Mouse (Mus musculus) kidney, adult 18-20 months (tissue): ENCODE measurements around the gene Asphd1.
"Not testable (repeated sequence)": the region's sequence is repeated elsewhere in the genome, so short reads cannot be mapped to it uniquely, and the experiment has no call there.

ENCODE experiments used
- DNase-seq: peaks from one replicate; pipeline ENCODE4 v3.0.0; 2021

Gene Asphd1

DNA sequence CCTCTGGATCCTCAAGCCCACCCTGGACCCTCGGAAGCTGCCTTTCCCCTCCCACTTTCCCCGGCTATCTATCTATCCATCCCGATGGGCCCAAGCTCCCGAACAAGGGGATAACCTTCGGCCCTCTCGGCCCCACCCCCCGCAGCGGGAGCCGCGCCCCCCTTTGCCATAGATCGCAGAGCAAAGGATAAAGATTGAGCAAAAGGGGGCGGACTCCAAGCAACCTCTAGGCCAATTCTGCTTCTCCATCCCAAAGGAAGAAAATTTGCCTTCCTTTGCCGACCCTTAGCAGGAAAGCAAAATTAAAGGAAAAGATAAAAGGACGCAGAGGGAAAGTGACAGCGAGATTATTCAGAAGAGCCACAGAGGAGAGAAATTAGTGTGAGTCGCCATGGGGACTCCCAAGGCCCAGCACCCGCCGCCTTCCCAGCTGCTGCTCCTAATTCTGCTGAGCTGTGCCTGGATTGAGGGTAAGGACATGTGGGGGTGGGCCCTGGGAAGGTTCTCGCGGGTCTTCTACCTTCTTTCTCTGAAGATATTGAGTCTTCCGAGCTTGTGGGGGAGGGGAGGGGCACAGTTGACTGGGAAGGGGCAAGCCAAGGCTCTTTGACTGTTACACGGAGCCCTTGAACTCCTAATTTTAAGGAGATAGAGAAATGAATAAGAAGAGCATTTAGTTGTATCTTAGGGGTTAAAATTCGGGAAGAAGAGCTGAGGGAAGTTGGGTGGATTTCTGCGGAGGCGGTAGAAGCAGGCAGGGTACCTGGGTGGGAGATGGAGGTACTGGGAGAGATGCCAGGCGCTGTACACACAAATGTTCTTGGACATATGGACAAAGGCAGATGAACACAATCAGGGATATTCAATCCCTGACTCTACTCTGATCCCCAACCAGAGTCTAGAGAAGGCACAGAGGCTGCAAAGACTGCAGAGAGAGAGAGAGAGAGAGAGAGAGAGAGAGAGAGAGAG is 1.5 kb upstream of the Asphd1 start:
- DNase-seq = no peak

DNA sequence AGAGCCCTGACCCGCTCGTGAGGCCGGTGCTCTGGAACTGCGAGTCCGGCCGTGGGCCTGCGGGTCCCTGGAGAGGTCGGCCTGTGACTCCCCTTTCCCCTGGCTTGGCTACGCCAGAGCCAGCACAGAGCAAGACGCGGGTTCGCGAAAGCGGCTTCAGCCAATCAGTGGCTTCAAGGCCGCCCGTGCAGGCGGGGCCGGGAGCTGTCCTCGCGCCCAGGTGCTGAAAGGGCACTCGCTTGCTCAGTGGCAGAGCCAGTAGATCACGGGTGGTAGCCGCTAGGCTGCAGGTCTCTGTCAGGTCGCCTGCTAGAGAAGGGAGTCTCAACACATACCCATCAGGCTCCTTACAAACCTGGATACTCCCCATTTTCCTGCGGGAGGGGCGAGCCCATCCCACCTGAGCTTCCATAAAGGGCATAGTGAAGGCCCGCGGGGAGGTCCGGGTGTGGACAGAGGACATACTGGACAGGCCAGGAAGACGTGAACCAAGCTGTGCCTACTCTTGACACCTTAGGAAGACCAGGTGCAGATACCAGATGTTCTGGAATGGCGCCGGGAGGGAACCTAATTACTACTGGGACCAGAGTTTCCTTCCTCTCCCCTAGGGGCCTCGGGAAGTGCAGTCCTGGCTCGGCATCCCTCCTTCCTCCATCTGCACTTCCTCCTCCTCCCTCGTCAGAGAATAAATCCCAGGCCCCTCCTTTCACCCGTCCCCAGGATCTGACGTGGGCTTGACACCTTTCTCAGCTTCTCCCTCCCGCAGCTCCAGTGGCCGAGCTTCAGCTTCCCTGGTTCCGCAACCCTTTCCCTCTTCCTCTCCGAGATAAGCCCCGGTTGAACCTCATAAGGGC is 638 bp upstream of the Asphd1 start, which contains the start of gene Sez6l2:
Sez6l2 (plus strand) TSS at position 771 of the 854 bp plus-strand sequence.
- DNase-seq = peak; percentile 90

DNA sequence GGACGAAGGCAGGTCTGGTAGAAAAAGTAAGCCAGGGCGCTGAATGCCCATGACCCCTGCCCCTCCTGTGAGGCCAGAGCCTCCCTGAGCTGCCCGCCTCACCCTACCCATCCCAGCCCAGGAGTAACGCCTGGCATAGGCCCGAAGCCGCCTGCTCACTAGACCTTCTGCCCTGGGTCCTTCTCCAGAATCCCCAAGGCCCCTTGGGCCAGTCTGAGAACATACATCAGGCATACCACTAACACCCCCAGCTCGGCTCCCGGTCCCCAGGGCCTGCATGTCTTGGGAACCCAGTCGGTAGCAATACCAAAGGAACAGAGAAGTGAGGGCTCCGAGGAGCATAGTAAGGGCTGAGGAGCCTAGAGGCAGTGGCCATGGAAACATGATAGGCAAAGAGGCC is 756 bp downstream of the Asphd1 start:
- no peak for DNase-seq

DNA sequence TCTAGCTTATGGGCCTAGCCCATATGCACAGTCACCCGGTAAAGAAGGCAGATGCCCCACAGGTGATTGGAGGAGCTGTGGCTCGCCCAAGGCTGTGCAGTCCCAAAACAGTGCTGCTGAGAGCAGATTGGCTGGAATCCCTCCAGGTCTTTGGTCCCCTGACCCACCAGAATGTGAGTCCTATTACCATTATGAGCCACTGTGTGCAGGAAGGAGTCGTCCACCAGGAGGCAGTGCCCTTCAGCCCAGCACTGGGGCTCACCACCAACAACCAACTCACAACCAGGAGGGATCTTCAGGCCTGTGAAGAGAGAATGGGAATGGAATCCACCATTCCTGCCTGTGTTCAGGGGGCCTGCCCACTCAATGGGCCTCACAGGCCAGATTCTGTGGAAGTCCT is 2.9 kb downstream of the Asphd1 start:
- peak; percentile 30 for DNase-seq

DNA sequence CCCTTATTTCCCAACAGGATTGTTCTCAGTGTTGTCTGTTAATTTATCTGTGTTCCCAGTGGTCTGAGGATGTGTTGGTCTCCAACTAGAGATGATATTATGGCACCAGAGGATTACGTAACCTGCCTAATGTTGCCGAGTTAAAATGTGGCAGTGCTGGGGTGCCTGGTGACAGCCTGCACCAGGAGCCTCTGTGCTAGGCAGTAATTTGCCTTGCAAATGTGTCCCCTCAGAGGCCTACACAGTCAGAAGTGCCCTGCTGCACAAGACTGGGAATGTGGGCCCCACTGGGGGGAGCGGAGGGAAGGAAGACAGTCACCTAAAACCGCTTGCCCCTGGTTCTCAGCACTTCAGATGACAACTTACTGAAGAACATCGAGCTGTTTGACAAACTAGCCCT is 7.6 kb downstream of the Asphd1 start:
- no peak for DNase-seq

DNA sequence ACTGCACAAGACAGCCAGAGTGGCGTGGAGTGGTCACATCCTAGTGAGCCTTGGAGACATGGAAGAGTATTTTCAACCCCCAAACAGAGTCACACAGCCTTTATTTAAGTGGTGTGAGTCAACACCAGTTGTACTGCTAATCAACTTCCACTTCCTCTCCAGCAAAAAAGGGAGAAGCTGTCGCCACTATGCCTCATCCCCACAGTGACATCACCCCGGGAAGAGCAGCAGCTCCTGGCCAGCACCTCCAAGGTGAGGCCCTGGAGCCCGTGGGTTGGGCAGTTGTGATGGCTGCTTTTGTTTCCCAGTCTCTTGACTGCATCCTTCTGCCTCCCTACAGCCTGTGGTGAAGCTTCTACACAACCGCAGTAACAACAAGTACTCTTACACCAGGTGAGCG is 8.2 kb downstream of the Asphd1 start:
- no peak for DNase-seq

DNA sequence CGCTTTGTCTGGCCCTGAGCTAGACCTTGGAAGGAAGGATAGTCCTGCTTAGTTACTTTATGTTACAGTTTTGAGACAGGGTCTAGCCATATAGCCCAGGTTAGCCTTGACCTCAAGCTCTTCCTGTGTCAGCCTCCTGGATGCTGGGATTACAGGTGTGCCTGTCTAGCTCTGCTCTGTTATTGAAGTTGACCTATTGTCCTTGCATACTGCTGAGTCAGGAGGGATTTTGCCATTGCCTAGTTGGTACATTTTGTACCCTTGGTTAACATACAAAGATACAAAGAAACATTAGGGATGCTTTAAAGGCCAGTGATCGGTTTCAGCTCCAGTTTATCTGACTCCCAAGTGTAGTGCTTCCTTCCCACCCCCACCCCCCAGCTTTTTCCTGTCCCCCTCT is 16.7 kb downstream of the Asphd1 start:
- no peak for DNase-seq

DNA sequence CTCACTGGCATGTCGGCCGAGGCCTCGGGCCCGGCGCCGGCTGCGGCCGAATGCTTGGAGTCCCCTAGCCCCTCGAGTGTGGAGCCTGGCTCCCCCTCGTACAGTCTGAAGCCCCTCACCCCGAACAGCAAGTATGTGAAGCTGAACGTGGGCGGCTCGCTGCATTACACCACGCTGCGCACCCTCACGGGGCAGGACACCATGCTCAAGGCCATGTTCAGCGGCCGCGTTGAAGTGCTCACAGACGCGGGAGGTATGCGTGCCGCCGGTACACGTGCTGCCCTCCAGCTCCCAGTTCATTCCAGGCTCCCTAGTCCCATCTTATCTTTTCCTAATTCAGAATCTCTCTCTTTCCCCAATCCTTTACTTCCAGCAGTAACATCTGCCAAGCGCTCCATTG is 20.3 kb downstream of the Asphd1 start:
- DNase-seq = no peak

DNA sequence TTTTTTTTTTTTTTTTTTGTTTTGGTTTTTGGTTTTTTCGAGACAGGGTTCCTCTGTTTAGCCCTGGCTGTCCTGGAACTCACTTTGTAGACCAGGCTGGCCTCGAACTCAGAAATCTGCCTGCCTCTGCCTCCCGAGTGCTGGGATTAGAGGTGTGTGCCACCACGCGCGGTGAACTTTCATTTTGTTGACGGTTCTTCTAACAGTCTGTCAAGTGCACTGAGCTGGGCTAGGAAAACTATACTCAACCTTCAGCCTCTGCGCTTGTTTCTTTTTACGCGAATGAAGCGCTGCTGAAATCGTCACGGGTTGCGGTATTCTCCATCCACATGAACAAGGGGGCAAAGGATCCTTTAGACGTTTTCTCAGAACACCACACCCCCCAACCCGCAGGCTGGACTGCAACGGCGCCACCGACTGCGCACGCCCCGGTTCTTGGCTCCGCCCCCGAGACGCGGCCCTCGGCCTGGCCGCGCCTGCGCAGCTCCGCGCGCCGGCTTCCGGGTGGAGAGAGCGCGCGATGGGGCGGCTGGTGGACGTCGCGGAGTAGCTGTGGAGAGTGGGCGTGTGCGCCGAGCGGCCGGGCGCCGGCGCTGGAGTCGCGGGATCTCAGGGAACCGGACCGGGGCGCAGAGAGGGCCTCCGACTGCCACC is 20.9 kb downstream of the Asphd1 start, which contains the start of gene Kctd13:
Kctd13 (plus strand) TSS at position 496 of the 654 bp plus-strand sequence.
- DNase-seq = peak; percentile 94

DNA sequence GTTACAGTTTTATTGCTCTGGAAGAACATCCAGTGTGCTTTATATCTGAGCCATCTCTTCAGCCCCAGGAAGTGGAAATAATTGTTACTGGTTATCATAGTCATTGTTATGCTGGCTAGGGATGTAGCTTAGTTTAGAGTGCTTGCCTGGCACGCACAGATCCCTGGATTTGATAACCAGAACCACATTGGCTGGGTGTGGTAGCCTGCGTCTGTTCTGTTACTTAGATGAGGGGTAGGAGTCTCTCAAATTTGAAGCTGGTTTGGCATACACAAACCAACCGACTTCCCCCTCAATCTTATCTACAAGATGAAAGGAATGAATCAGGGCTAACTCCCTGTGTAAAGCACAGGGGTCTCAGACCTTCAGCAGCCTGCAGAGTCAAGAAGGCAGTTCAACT is 23.1 kb downstream of the Asphd1 start:
- DNase-seq = no peak

DNA sequence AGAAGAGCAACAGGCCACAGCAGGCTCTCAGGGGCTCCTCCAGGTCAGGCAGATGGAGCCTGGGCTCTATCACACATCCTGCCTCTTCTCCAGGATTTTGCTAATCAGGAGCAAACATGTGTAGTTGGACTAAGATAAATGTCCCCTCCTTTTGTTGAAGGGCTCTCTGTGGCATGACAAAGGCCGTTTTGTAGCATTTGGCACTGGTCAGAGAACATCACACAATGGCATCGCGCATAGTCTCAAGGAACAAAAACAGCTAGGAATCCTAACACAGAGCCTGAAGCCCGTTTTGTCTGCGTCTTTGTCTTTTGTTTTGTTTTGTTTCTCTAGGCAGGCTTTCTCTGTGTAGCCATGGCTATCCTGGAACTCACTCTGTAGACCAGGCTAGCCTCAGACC is 25.4 kb downstream of the Asphd1 start:
- no peak for DNase-seq

DNA sequence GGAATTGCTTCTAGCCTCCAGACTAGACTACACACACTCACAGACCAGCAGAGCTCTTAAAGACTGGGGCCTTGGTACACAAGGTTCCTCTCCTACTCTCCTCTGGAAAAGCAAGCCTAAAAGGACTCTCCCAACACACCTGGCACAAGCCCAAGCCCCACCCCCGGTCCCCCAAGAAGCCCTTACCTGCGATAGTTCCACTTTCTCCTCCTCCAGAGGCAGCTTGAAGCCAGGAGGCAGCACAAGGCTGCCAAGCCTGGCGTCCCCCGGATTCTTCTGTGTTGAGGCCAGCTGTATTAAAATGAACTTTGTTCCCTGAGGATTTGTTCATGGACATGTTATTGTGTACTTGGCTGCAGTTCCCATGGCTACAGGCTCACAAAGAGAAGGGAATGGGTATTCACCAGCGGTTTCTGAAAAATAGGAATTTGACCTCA is 26.7 kb downstream of the Asphd1 start, which contains the start of gene Tmem219:
Tmem219 (minus strand) TSS at position 294 of the 437 bp plus-strand sequence.
- peak; percentile 85 for DNase-seq

DNA sequence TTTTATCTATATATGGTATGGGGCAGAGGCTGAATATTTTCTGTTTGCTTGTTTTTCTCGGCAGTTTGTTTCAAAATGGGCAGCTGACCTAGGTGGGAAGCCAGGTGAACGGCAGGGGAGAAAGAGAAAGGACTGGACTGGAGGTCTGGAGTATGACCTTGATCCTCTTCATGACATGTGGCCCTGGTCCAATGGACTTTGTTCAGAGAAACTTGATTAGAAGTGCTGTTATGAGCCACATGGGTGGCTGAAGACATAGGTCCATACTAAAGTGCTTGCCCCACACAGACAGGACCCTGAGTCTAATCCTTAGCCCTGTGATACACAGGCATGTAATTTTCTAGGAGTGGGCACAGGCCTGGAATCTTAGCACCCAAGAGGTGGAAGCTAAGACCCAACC is 27.8 kb downstream of the Asphd1 start:
- peak; percentile 48 for DNase-seq

DNA sequence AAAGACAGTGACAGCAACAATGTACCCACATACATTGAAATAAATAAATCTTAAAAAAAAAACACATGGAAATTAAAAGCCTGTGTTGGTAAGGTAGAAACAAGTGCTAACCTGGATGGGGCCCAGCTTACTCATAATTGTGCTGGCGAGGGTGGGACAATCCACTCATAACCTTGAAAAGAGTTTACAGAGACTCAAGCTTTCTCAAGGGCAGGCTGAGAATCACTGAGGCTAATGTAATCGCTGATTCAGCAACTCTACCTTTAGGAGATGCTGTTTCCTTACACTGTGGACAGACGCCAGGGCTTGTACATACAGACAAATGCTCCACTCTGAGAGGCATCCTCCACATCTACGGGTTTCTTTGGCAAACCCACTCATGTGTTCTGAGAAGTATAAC is 29.4 kb downstream of the Asphd1 start:
- no peak for DNase-seq

DNA sequence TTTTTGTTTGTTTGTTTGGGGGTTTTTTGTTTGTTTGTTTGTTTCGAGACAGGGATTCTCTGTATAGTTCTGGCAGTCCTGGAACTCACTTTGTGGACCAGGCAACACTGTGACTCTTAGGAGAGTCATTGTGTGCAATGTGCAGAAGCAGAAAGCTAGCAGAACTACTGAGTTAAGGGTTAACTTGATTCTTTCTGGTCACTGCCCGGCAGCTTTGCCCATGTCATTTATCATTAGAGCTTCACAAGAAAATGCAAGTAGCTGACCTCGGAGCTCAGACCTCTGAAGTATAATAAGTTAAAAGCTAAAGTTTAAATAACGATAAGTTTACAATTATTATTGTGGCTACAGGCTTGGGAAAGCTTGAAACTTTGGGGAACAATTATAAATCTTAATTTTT is 31.0 kb downstream of the Asphd1 start:
- not testable (repeated sequence) for DNase-seq

DNA sequence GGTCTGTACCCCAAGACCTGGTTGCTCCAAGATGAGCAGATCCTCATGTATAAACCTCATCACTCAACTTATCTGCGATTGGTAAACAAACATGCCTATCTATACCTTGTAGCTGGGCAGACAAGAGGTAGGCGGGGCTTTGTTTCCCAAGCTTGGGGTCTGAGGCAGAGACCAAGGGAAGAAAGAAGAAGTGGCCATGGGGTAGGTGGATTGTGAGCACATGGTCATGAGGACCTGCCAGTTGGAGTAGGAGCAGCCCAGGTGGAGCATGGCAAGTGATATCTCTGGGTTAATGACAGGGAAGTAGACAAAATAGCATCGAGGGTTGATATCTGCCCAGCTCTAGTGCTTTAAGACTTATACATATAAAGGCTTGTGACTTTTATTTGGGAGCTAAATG is 34.5 kb downstream of the Asphd1 start:
- DNase-seq = no peak

DNA sequence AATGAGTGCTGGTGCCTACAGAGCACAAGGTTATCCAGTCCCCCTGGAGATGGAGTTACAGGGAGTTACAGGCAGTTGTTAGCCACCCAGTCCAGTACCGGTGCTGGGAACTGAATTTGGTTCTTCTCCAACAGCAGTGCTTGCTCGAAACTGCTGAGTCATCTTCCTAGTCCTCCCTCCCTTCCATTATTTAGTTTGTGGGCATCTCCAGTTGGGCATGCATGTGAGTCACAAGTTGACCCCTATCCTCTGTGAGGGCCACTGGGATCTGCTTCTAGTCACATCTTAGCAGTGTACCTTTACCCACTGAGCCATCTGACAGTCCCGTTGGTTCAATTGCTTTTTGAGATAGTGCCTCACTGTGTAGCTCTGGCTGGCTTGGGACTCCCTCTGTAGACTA is 43.8 kb downstream of the Asphd1 start:
- DNase-seq = no peak

DNA sequence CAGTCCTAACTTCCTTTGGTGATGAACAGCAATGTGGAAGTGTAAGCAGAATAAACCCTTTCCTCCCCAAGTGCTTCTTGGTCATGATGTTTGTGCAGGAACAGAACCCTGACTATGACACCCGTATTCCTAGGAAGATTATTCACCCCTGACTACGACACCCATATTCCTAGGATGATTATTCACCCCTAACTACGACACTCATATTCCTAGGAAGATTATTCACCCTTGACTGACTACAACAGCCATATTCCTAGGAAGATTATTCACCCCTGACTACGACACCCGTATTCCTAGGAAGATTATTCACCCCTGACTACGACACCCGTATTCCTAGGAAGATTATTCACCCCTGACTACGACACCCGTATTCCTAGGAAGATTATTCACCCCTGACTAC is 49.6 kb downstream of the Asphd1 start:
- DNase-seq = not testable (repeated sequence)

DNA sequence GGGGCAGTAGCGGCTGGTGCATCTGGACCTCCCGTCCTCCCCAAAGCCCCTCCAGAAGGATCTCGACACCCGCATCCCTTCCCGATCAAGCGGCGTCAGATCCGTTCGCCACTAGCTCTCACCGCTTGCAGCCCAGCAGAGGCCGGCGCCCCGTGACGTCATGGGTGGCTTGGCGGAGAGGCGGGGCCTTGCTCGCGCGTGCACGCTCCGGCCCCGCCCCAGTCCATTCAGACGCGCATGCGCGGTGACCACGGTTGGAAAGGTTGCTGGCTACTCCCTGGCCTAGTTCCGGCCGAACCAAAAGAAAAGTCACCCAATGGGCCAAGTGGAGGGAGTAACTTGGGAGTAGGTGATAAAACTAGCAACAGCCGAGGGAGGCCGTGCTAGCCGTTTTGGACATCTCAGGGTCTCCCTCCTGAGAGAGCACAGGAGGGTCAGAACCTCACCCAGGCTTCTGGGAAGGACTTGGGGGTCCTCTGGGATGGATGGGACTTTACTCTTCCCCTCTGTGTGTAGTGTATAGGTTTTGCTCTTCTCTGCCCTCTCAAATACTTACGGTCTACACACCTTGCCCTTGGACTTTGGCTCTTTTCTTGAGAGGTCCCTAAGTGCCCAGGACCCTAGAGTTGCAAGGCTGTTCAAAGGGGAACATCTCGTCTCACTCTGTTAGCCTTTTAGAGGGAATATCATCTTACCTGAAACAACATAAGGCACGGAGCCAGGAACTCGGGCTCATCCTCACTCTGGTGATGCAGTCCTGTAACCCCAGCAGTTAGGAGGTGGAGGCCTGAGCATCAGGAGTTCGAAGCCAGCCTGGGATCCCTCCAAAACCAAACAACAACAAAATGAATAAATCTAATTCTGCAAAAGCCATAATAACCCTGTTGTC is 51.0 kb downstream of the Asphd1 start:
- peak; percentile 97 for DNase-seq

DNA sequence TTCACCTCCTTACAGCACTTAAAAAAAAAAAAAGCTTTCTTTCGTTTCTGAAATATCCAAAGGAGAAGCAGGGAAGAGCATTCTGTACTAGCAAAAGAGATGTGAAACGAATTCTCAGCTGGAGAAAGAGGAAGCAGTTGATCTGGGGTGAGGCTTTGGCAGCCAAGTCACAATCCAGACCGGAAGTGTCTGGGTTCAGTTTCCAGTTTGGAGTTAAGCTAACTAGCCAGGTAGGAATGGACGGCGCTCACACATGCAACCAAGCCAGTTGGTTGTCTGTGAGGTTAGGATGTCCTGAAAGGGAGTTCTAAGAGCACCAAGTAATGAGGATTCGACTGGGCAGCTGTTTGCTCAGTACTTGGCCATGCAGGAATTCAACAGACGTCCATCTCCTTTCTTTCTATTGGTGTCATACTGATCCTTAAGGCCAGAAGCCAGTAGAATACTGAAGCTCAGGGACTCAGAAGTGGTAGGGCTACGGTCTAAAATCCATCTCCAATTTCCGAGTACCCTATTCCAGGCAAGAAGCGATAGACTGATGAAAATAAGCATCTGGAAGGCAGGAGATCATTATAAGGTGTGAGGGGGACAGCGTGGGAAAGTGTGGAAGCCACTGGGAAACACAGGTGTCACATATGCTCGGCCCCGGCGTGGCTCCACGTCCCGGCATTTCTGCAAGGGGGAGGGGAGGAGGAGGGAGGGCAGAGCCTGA is 51.8 kb downstream of the Asphd1 start:
- DNase-seq = no peak

DNA sequence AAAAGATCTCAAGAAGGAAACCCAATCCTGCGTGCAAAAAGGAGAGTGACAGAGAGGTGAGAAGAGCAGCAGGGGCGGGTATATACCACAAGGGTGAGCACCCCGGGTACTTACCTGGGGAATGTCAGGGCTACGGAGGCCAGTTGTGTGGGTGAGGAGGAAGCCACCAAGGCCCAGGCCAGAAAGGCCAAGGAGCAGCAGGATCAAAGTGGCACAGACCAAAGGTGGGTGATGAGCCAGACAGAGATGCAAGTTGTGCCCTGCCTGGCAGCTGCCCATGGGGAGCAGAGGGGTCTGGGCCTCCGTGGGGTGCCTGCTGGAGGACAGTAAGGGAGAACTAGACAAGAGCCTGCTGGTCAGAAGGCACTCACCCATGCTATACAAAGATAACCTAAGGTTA is 52.5 kb downstream of the Asphd1 start:
- DNase-seq = no peak
